ENCODE assay signal across 19 mouse cellular contexts in genomic region chr12:111324536-111324935, GRCm38 (mm10). TPM values are rescaled to one million over a fixed set of nuclear protein-coding genes. Genes with fewer than 3 reads are reported as not detected.
"Had no signal": no experiment of that assay in that cellular context is flagged by ENCODE, and none has a peak within 500 bp of the region (broad histone marks: within the 10 kb centered on the region; RNA-seq: fewer than 3 reads in every experiment).

No protein-coding gene starts in this region.

- DNase-seq: kidney, postnatal 14 days; layer of hippocampus, postnatal 36 days; liver; liver, embryonic 13.5 days; liver, postnatal 0 days; lung, postnatal 14 days; retina, postnatal 1 day; right cerebral cortex, postnatal 4 days; spleen, adult 18-20 months; thymus, adult 18-20 months; thymus, postnatal 14 days had no signal

- H3K27me3 ChIP-seq: limb, embryonic 12.5 days; liver, embryonic 13.5 days; lung, embryonic 15.5 days; midbrain, embryonic 12.5 days; neural tube, embryonic 13.5 days had no signal

- H3K9ac ChIP-seq: limb, embryonic 12.5 days; liver, embryonic 13.5 days; liver, postnatal 0 days; lung, embryonic 15.5 days; midbrain, embryonic 12.5 days; neural tube, embryonic 13.5 days had no signal

- H3K27ac ChIP-seq: limb, embryonic 12.5 days; liver, embryonic 13.5 days; lung, embryonic 15.5 days; macrophage; midbrain, embryonic 12.5 days; neural tube, embryonic 13.5 days had no signal

- H3K4me3 ChIP-seq: limb, embryonic 12.5 days; liver, embryonic 13.5 days; lung, embryonic 15.5 days; megakaryocyte, embryonic 14.5 days; midbrain, embryonic 12.5 days; neural tube, embryonic 13.5 days had no signal

- H3K4me2 ChIP-seq: limb, embryonic 12.5 days; liver, embryonic 13.5 days; lung, embryonic 15.5 days; midbrain, embryonic 12.5 days; neural tube, embryonic 13.5 days had no signal

- H3K4me1 ChIP-seq: limb, embryonic 12.5 days; midbrain, embryonic 12.5 days; neural tube, embryonic 13.5 days had no signal

- H3K9me3 ChIP-seq: limb, embryonic 12.5 days; liver, embryonic 13.5 days; lung, embryonic 15.5 days; midbrain, embryonic 12.5 days; neural tube, embryonic 13.5 days had no signal

- ATAC-seq: liver, postnatal 0 days; midbrain, embryonic 16.5 days had no signal

RNA-seq across cellular contexts. Expression of gene Amn, which starts 53.6 kb away (rescaled TPM):
- polyA plus RNA-seq: macrophage; stomach, embryonic 14.5 days had no signal
